Mouse (Mus musculus): ENCODE data around the gene Hist1h1d.
"Not testable (repeated sequence)": the region's sequence is repeated elsewhere in the genome, so short reads cannot be mapped to it uniquely, and the experiment has no call there.

DNA sequence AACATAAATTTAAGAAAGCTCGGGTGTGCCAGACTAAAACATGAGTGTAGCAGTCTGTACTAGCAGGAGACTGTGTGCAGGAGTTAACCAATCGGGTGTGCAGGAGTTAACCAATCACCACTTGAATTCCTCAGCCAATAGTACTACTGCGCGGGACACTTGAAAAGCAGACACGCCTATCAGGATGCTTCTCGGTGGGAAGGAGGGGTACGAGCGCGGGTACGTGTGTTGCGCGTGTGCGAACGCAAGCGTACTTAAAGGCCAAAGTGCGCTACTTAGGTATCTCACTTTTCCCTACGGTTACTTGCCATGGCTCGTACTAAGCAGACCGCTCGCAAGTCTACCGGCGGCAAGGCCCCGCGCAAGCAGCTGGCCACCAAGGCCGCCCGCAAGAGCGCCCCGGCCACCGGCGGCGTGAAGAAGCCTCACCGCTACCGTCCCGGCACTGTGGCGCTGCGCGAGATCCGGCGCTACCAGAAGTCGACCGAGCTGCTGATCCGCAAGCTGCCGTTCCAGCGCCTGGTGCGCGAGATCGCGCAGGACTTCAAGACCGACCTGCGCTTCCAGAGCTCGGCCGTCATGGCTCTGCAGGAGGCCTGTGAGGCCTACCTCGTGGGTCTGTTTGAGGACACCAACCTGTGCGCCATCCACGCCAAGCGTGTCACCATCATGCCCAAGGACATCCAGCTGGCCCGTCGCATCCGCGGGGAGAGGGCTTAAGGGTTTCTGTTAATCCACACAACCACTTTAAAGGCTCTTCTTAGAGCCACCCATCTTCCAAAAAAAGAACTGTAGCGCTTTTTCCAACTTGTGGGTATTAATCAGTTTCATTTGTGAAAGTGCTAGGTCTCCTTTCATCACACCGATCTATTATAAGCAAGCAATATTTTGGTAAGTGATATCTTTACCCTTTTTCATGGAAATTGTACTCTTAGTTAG, 17.7 kb upstream of the Hist1h1d start, which contains the start of gene Hist1h3g:
- peak; percentile 25; the same call in 1 of the 2 replicates for TF ChIP-seq POLR2A (IDR thresholded peaks at IDR 0.05; ENCODE audit: borderline replicate concordance, extremely low read depth, insufficient read depth, insufficient read length, poor library complexity, severe bottlenecking)
- TF ChIP-seq CTCF (IDR thresholded peaks at IDR 0.05; ENCODE audit: borderline replicate concordance, extremely low read depth, insufficient read depth, insufficient read length): not testable (repeated sequence)

Data from brain, embryonic 14.5 days (tissue).